Mouse (Mus musculus): ENCODE results near the gene Rnf168. TPM values are rescaled to one million over a fixed set of nuclear protein-coding genes. Genes with fewer than 3 reads are reported as not detected.

Rnf168 gene
- total and polyA plus RNA-seq, 3 experiments = 14.9 to 61.5 (median 17.6) TPM

- H3K9ac ChIP-seq (ENCODE audit: control insufficient read depth, low read depth, low read length, poor library complexity, severe bottlenecking) = no peak overlapping the region
- H3K4me1 ChIP-seq (ENCODE audit: control insufficient read depth in 1 of 2, insufficient read depth in 2 of 2, low read length in 2 of 2) = peaks cover 3 to 10% of the 10 kb centered on the region in 2 experiments; a peak in 2 of 4 replicates
- H3K4me3 ChIP-seq (ENCODE audit: control insufficient read depth in 1 of 2, insufficient read depth in 1 of 2, low read depth in 2 of 2, low read length in 2 of 2) = no peak overlapping the region
- TF ChIP-seq KAT2A (conservative IDR thresholded peaks at IDR 0.05; ENCODE audit: low read depth, low read length) (no peak), SMC3 (IDR thresholded peaks at IDR 0.05; ENCODE audit: low read depth, low read length) (no peak), ELF1 (IDR thresholded peaks at IDR 0.05; ENCODE audit: low read depth, low read length) (no peak), MEF2A (IDR thresholded peaks at IDR 0.05; ENCODE audit: extremely low read depth, insufficient replicate concordance, low read depth, low read length, poor library complexity, severe bottlenecking) (no peak), CHD1 (IDR thresholded peaks at IDR 0.05; ENCODE audit: low read depth, low read length) (no peak), MAX (IDR thresholded peaks at IDR 0.05; ENCODE audit: low read length) (no peak), MAFK (IDR thresholded peaks at IDR 0.05; ENCODE audit: borderline replicate concordance, low read depth, low read length) (no peak)
- no peak for DNase-seq (ENCODE audit: low read depth, low spot score)
- H3K79me2 ChIP-seq (ENCODE audit: control insufficient read depth, insufficient read depth, low read length, poor library complexity) = no peaks in the 10 kb centered on the region
- H3K36me3 ChIP-seq (ENCODE audit: control insufficient read depth in 1 of 2, insufficient read depth in 2 of 2, low read length in 2 of 2) = no peaks in the 10 kb centered on the region
- H3K27me3 ChIP-seq (ENCODE audit: control insufficient read depth in 1 of 2, insufficient read depth in 2 of 2, low read length in 2 of 2) = no peaks in the 10 kb centered on the region
- H3K27ac ChIP-seq (ENCODE audit: control insufficient read depth, low read depth, low read length) = no peak overlapping the region
- H3K9me3 ChIP-seq (replicated peaks; ENCODE audit: insufficient read depth, low read length) = no peaks in the 10 kb centered on the region
Measured at GRCm38 (mm10) chr16:32312859-32313258, 35.6 kb downstream of the Rnf168 start.

GRCm38 (mm10) chr16:32316601-32317000 is 39.3 kb downstream of the Rnf168 start:
- Histone ChIP-seq H3K27ac (ENCODE audit: control insufficient read depth, low read depth, low read length) (no peak overlapping the region), H3K4me3 (ENCODE audit: control insufficient read depth in 1 of 2, insufficient read depth in 1 of 2, low read depth in 2 of 2, low read length in 2 of 2) (no peak overlapping the region), H3K9me3 (replicated peaks; ENCODE audit: insufficient read depth, low read length) (no peaks in the 10 kb centered on the region), H3K9ac (ENCODE audit: control insufficient read depth, low read depth, low read length, poor library complexity, severe bottlenecking) (no peak overlapping the region), H3K36me3 (ENCODE audit: control insufficient read depth in 1 of 2, insufficient read depth in 2 of 2, low read length in 2 of 2) (no peaks in the 10 kb centered on the region), H3K27me3 (ENCODE audit: control insufficient read depth in 1 of 2, insufficient read depth in 2 of 2, low read length in 2 of 2) (no peaks in the 10 kb centered on the region), H3K79me2 (ENCODE audit: control insufficient read depth, insufficient read depth, low read length, poor library complexity) (no peaks in the 10 kb centered on the region), H3K4me1 (ENCODE audit: control insufficient read depth in 1 of 2, insufficient read depth in 2 of 2, low read length in 2 of 2) (peaks cover 3% of the 10 kb centered on the region in 2 experiments; a peak in 2 of 4 replicates)
- no peak for DNase-seq (ENCODE audit: low read depth, low spot score)
- TF ChIP-seq NELFE (IDR thresholded peaks at IDR 0.05; ENCODE audit: low read depth, low read length) = no peak
- no peak for TF ChIP-seq HCFC1 (IDR thresholded peaks at IDR 0.05; ENCODE audit: low read depth, low read length)
- TF ChIP-seq MAX (IDR thresholded peaks at IDR 0.05; ENCODE audit: low read length) = no peak

- no peaks in the 10 kb centered on the region for H3K27me3 ChIP-seq (ENCODE audit: control insufficient read depth in 1 of 2, insufficient read depth in 2 of 2, low read length in 2 of 2)
- H3K4me3 ChIP-seq (ENCODE audit: control insufficient read depth in 1 of 2, insufficient read depth in 1 of 2, low read depth in 2 of 2, low read length in 2 of 2) = peak overlapping the region in 1 of 2 experiments; percentile 38; a peak in 1 of 4 replicates
- peaks cover 0 to 8% of the 10 kb centered on the region in 2 experiments; a peak in 2 of 4 replicates for H3K4me1 ChIP-seq (ENCODE audit: control insufficient read depth in 1 of 2, insufficient read depth in 2 of 2, low read length in 2 of 2)
- no peak for TF ChIP-seq TCF12 (IDR thresholded peaks at IDR 0.05; ENCODE audit: low read depth, low read length)
- TF ChIP-seq MAFK (IDR thresholded peaks at IDR 0.05; ENCODE audit: borderline replicate concordance, low read depth, low read length) = no peak
- no peak for TF ChIP-seq ELF1 (IDR thresholded peaks at IDR 0.05; ENCODE audit: low read depth, low read length)
- TF ChIP-seq SIN3A (IDR thresholded peaks at IDR 0.05; ENCODE audit: low read length) = no peak
- no peak for TF ChIP-seq POLR2AphosphoS5 (IDR thresholded peaks at IDR 0.05; ENCODE audit: borderline replicate concordance, low read depth, low read length)
- no peak for TF ChIP-seq CHD2 (IDR thresholded peaks at IDR 0.05; ENCODE audit: low read length)
- no peak for TF ChIP-seq E2F4 (IDR thresholded peaks at IDR 0.05; ENCODE audit: borderline replicate concordance, low read depth, low read length)
- TF ChIP-seq MEF2A (IDR thresholded peaks at IDR 0.05; ENCODE audit: extremely low read depth, insufficient replicate concordance, low read depth, low read length, poor library complexity, severe bottlenecking) = no peak
- no peak for TF ChIP-seq MXI1 (IDR thresholded peaks at IDR 0.05; ENCODE audit: low read depth, low read length)
- TF ChIP-seq ZNF384 (IDR thresholded peaks at IDR 0.05; ENCODE audit: low read depth, low read length) = no peak
- TF ChIP-seq GABPA (IDR thresholded peaks at IDR 0.05; ENCODE audit: low read depth, low read length) = no peak
- no peak for TF ChIP-seq MAZ (IDR thresholded peaks at IDR 0.05; ENCODE audit: low read depth, low read length)
- DNase-seq (ENCODE audit: low read depth, low spot score) = no peak
- no peak overlapping the region for H3K9ac ChIP-seq (ENCODE audit: control insufficient read depth, low read depth, low read length, poor library complexity, severe bottlenecking)
- H3K9me3 ChIP-seq (replicated peaks; ENCODE audit: insufficient read depth, low read length) = no peaks in the 10 kb centered on the region
- no peak overlapping the region for H3K27ac ChIP-seq (ENCODE audit: control insufficient read depth, low read depth, low read length)
- no peaks in the 10 kb centered on the region for H3K79me2 ChIP-seq (ENCODE audit: control insufficient read depth, insufficient read depth, low read length, poor library complexity)
- no peaks in the 10 kb centered on the region; a peak in 1 of 4 replicates for H3K36me3 ChIP-seq (ENCODE audit: control insufficient read depth in 1 of 2, insufficient read depth in 2 of 2, low read length in 2 of 2)
Measured at GRCm38 (mm10) chr16:32323953-32324352, 46.7 kb downstream of the Rnf168 start.

Measured in MEL (cell line).